Mouse (Mus musculus) embryonic stem cell, embryonic (primary cell): ENCODE measurements around the gene Gm20736.
"Not testable (repeated sequence)": the region's sequence is repeated elsewhere in the genome, so short reads cannot be mapped to it uniquely, and the experiment has no call there.

Experiments
- CTCF ChIA-PET, 4 experiments: fragments of 300-600 bp in 2 of 4; fragments of 350-600 bp in 2 of 4; sonication (Branson Sonifier 250); formaldehyde crosslinking; loops; one replicate each; lab custom pipeline; 2022; ENCODE audit warnings: inconsistent platforms in 2 of 4; lab: Charles Lee
- POLR2A ChIA-PET, 4 experiments: fragments of 300-600 bp in 2 of 4; fragments of 350-600 bp in 2 of 4; sonication (Branson Sonifier 250); formaldehyde crosslinking; loops; one replicate each; lab custom pipeline; 2022; ENCODE audit warnings: antibody characterized with exemption in 4 of 4, inconsistent platforms in 1 of 4; lab: Charles Lee

Gm20736 gene

GRCm38 (mm10) chrY:65377390-65377789 lies at the start of gene Gm20736:
Gene Gm20736, plus strand, starts transcription at chrY:65377690.
- CTCF ChIA-PET, POLR2A ChIA-PET: not testable (repeated sequence)
